Mouse (Mus musculus) midbrain, embryonic 11.5 days (tissue): ENCODE measurements at regions not wholly inside any gene's neighbourhood (a gene's known extent, or its start where the extent isn't known, plus 50 kb on each side); places are given as distances from the start of the nearest gene placed in this dataset.
A peak's percentile ranks its signal among the peaks of the same experiment; 100 is the strongest.

ENCODE experiments used
- ATAC-seq: fragments of 200-750 bp; cut with Nextera tagmentation; 2 replicates; pipeline ENCODE4 v1.8.0; 2017; ENCODE audit warnings: moderate TSS enrichment, moderate library complexity; ENCODE audit not compliant: low FRiP score
- DNase-seq: peaks from one replicate; pipeline ENCODE4 v3.0.0; 2015; ENCODE audit warnings: low spot score; ENCODE audit errors: missing footprints
- H3K27ac ChIP-seq: fragments of 300-500 bp; sonication (generic); 2 replicates; pipeline ENCODE4 v1.5.1; 2014; ENCODE audit warnings: low read depth, low read length
- H3K27me3 ChIP-seq: fragments of 300-500 bp; sonication (generic); 2 replicates; pipeline ENCODE4 v1.6.1; 2014; ENCODE audit warnings: mild to moderate bottlenecking, low read length, moderate library complexity, mixed read lengths; ENCODE audit not compliant: control insufficient read depth, insufficient read depth
- H3K36me3 ChIP-seq: fragments of 300-500 bp; sonication (generic); 2 replicates; pipeline ENCODE4 v1.6.1; 2014; ENCODE audit warnings: mild to moderate bottlenecking, low read length, moderate library complexity, mixed read lengths; ENCODE audit not compliant: control insufficient read depth, insufficient read depth
- H3K4me1 ChIP-seq: fragments of 300-500 bp; sonication (generic); 2 replicates; pipeline ENCODE4 v1.6.1; 2014; ENCODE audit warnings: low read length; ENCODE audit not compliant: control insufficient read depth, insufficient read depth
- H3K4me2 ChIP-seq: fragments of 300-500 bp; sonication (generic); 2 replicates; pipeline ENCODE4 v1.6.1; 2014; ENCODE audit warnings: mild to moderate bottlenecking, moderate library complexity
- H3K4me3 ChIP-seq: fragments of 300-500 bp; sonication (generic); 2 replicates; pipeline ENCODE4 v1.5.1; 2014; ENCODE audit warnings: low read depth, low read length
- H3K9ac ChIP-seq: fragments of 300-500 bp; sonication (generic); 2 replicates; pipeline ENCODE4 v1.6.1; 2014; ENCODE audit warnings: low read length
- H3K9me3 ChIP-seq: fragments of 300-500 bp; sonication (generic); 2 replicates; pipeline ENCODE4 v1.6.1; 2016; ENCODE audit warnings: low read length; ENCODE audit not compliant: control insufficient read depth
- WGBS: fragments of 180-500 bp; shearing (Covaris S2); extraction: QIAGEN DNeasy Blood & Tissue Kit; methylation state at CpG from one replicate; pipeline ENCODE4 v1.1.7; 2014; 5-methylcytosine and 5-hydroxymethylcytosine counted together

GRCm38 (mm10) chrX:145672776-145673175 lies 167.8 kb upstream of the Amot start:
- Histone ChIP-seq H3K9me3 (no peaks in the 10 kb centered on the region), H3K4me1 (no peaks in the 10 kb centered on the region), H3K27me3 (no peaks in the 10 kb centered on the region), H3K4me3 (no peak overlapping the region), H3K27ac (no peak overlapping the region), H3K36me3 (no peaks in the 10 kb centered on the region), H3K4me2 (no peak overlapping the region), H3K9ac (no peak overlapping the region)
- DNase-seq (no peak), ATAC-seq (peak; percentile 38; the same call in 1 of the 2 replicates)

DNA sequence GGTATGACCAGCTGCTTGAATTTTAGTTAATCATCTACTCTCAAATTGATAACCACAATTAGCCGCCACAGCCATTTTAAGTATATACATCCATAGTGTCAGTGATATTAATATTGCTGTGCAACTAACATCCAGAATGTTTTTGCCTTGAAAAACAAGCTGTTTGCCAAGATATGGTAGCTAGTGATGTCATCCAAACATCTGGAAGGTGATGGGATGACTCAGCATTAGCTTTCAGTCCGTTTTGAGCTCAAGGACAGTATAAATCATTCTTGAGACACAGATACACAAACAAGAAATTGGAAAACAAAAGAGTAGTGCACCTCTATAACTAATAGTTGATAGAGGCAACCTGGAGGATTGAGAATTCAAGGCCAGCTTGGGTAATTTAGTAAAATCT lies 146.7 kb upstream of the Amot start:
- 80% methylated on average over 2 of the region's 2 CpGs for WGBS
- Histone ChIP-seq H3K4me1 (no peaks in the 10 kb centered on the region), H3K4me3 (no peak overlapping the region), H3K36me3 (no peaks in the 10 kb centered on the region), H3K27ac (no peak overlapping the region), H3K9ac (no peak overlapping the region), H3K9me3 (no peaks in the 10 kb centered on the region), H3K27me3 (no peaks in the 10 kb centered on the region), H3K4me2 (no peak overlapping the region)
- ATAC-seq (no peak), DNase-seq (no peak)

DNA sequence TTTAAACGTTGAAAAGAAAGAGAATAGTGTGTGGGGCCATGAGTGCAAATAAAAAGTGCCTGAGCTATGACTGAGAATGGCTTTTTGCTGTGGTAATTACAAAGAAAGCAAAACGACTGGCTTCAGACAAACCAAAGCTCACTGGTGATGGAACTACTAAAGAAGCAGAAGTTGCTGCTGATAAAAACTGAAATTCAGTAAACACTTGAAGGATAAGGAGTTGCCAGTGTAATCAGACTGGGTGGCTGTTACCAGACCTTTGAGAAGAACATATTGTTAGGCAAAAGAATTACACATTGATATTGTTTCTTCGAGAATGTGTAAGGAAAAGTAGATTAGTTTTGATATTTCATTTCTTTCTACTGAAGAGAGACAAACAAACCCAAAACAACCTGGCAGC lies 114.7 kb upstream of the Amot start:
- H3K27ac ChIP-seq = no peak overlapping the region
- no peak for ATAC-seq
- 72% methylated on average over 3 of the region's 3 CpGs for WGBS
- H3K4me1 ChIP-seq = no peaks in the 10 kb centered on the region
- H3K9me3 ChIP-seq = no peaks in the 10 kb centered on the region
- no peak overlapping the region for H3K4me3 ChIP-seq
- H3K4me2 ChIP-seq = no peak overlapping the region
- no peaks in the 10 kb centered on the region for H3K36me3 ChIP-seq
- no peak for DNase-seq
- no peak overlapping the region for H3K9ac ChIP-seq
- H3K27me3 ChIP-seq = no peaks in the 10 kb centered on the region

DNA sequence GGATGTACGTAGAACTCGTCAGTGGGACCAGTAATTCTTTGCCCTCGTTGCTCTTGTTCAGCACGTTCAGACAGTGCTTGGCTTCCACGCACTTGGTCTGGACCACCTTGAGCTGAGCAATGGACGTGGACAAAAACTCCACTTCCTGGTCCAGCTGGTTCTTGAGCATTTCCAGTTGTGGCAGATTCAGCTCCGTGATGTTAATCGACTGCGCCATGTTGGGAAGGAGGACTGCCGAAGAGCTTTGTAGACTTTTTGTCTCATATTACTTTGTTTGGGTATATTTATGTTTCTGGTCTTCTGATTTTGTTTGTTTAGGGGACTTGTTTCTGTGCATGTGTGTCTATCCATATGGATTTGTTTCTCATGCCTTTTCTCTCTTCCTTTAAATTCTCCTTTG lies 97.1 kb upstream of the Amot start:
- WGBS = 91% methylated on average over 10 of the region's 10 CpGs
- Histone ChIP-seq H3K27ac (no peak overlapping the region), H3K4me2 (no peak overlapping the region), H3K36me3 (no peaks in the 10 kb centered on the region), H3K9ac (no peak overlapping the region), H3K4me1 (no peaks in the 10 kb centered on the region), H3K4me3 (no peak overlapping the region), H3K9me3 (no peaks in the 10 kb centered on the region), H3K27me3 (no peaks in the 10 kb centered on the region)
- ATAC-seq (no peak), DNase-seq (no peak)

- Histone ChIP-seq H3K36me3 (no peaks in the 10 kb centered on the region), H3K9ac (no peak overlapping the region), H3K4me1 (no peaks in the 10 kb centered on the region), H3K4me2 (no peak overlapping the region), H3K27me3 (no peaks in the 10 kb centered on the region), H3K27ac (no peak overlapping the region), H3K9me3 (no peaks in the 10 kb centered on the region), H3K4me3 (no peak overlapping the region)
- ATAC-seq (no peak), DNase-seq (no peak)
- WGBS = 45% methylated on average over 1 of the region's 1 CpGs
Observed at GRCm38 (mm10) chrX:145590733-145591132, 85.8 kb upstream of the Amot start.

GRCm38 (mm10) chrX:145567528-145567927 lies 62.5 kb upstream of the Amot start:
- no peak for ATAC-seq
- no peaks in the 10 kb centered on the region for H3K27me3 ChIP-seq
- no peaks in the 10 kb centered on the region for H3K4me1 ChIP-seq
- no peak overlapping the region for H3K27ac ChIP-seq
- H3K36me3 ChIP-seq = no peaks in the 10 kb centered on the region
- DNase-seq = no peak
- no peak overlapping the region for H3K4me3 ChIP-seq
- H3K9me3 ChIP-seq = no peaks in the 10 kb centered on the region
- H3K9ac ChIP-seq = no peak overlapping the region
- WGBS = 87% methylated on average over 3 of the region's 3 CpGs
- H3K4me2 ChIP-seq = no peak overlapping the region

- H3K9me3 ChIP-seq = no peaks in the 10 kb centered on the region
- no peaks in the 10 kb centered on the region for H3K36me3 ChIP-seq
- ATAC-seq = no peak
- H3K4me3 ChIP-seq = no peak overlapping the region
- no peaks in the 10 kb centered on the region for H3K4me1 ChIP-seq
- WGBS = 63% methylated on average over 2 of the region's 2 CpGs
- DNase-seq = no peak
- no peak overlapping the region for H3K9ac ChIP-seq
- H3K27ac ChIP-seq = no peak overlapping the region
- H3K27me3 ChIP-seq = no peaks in the 10 kb centered on the region
- no peak overlapping the region for H3K4me2 ChIP-seq
Observed at GRCm38 (mm10) chrX:145567073-145567472, 62.1 kb upstream of the Amot start.

DNA sequence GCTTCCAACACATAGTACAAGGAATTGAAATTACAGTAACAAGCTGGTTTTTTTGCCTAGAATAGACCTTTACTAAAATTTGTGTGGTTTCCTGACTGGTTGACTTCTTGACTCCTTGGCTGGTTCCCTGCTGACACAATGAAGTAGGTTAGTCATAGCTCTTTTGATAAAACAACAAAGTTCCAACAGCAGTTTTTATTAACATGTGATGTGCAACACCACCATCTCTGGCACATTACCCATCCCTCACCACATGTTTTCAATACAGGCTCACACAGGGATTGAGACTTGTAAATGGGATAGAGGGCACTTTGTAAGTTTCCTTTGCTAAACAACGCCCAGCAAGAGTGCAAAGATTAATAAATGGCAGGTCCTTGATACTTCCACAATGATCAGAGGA lies 53.9 kb upstream of the Amot start:
- Histone ChIP-seq H3K27me3 (no peaks in the 10 kb centered on the region), H3K4me1 (no peaks in the 10 kb centered on the region), H3K4me3 (no peak overlapping the region), H3K9me3 (no peaks in the 10 kb centered on the region), H3K27ac (no peak overlapping the region), H3K36me3 (no peaks in the 10 kb centered on the region), H3K4me2 (no peak overlapping the region), H3K9ac (no peak overlapping the region)
- 84% methylated on average over 1 of the region's 1 CpGs for WGBS
- no peak for ATAC-seq
- DNase-seq = no peak
